Mouse (Mus musculus) mouse embryonic stem cell (cell line): Measurements from ENCODE around the gene Myrip.

Experiments used
- in situ Hi-C, 2 experiments: fragments of 300-500 bp; cut with MboI; formaldehyde crosslinking; loops; 1 replicate in 1 of 2; 3 replicates in 1 of 2; pipeline ENCODE4 v1.14.3; 2019 to 2020; ENCODE audit warnings: low sequenced_read_pairs in 2 of 2, low pct_unique_long_range_greater_than_20kb in 1 of 2, mixed read lengths in 1 of 2; ENCODE audit not compliant: unreplicated experiment in 1 of 2

Myrip gene

GRCm38 (mm10) chr9:120493781-120494180, 192.5 kb downstream of the Myrip start:
- in situ Hi-C loops = no loop called here

- in situ Hi-C loops = no loop called here
These were observed 195.4 kb downstream of the Myrip start for GRCm38 (mm10) chr9:120496691-120497090.

- in situ Hi-C loops = no loop called here
These were observed 196.7 kb downstream of the Myrip start for GRCm38 (mm10) chr9:120497983-120498382.

- in situ Hi-C loops = loop anchor here (5.0 kb wide), 1 partner anchor 81 kb away; no protein-coding TSS in a partner anchor
These were observed 200.0 kb downstream of the Myrip start for GRCm38 (mm10) chr9:120501191-120501902.

GRCm38 (mm10) chr9:120502013-120502412, 200.7 kb downstream of the Myrip start:
- in situ Hi-C loops = loop anchor here (5.0 kb wide), 1 partner anchor 80 kb away; no protein-coding TSS in a partner anchor

- in situ Hi-C loops = loop anchor here (5.0 kb wide), 1 partner anchor 78 kb away; no protein-coding TSS in a partner anchor
These were observed 203.1 kb downstream of the Myrip start for GRCm38 (mm10) chr9:120504423-120504822.

- in situ Hi-C loops = loop anchor here in 1 of 2 experiments (10.0 kb wide), 1 partner anchor 53 kb away; no protein-coding TSS in a partner anchor
These were observed 210.5 kb downstream of the Myrip start for GRCm38 (mm10) chr9:120511781-120512180.

GRCm38 (mm10) chr9:120516720-120517119, 215.4 kb downstream of the Myrip start:
- in situ Hi-C loops = loop anchor here in 1 of 2 experiments (10.0 kb wide), 1 partner anchor 48 kb away; no protein-coding TSS in a partner anchor

GRCm38 (mm10) chr9:120518946-120519345, 217.6 kb downstream of the Myrip start:
- in situ Hi-C loops = loop anchor here in 1 of 2 experiments (10.0 kb wide), 1 partner anchor 46 kb away; no protein-coding TSS in a partner anchor

GRCm38 (mm10) chr9:120519469-120520125, 218.3 kb downstream of the Myrip start:
- in situ Hi-C loops = loop anchor here in 1 of 2 experiments (10.0 kb wide), 1 partner anchor 45 kb away; no protein-coding TSS in a partner anchor

- in situ Hi-C loops = no loop called here
These were observed 219.8 kb downstream of the Myrip start for GRCm38 (mm10) chr9:120521161-120521560.
